Mouse (Mus musculus) CD4-positive, CD25-positive, alpha-beta regulatory T cell, adult 2 months (primary cell): ENCODE measurements around the gene Abca2.

Experiments used
- DNase-seq: peaks from one replicate; pipeline ENCODE4 v3.0.0-alpha.2; 2012; ENCODE audit warnings: low read depth, low spot score

Gene Abca2

DNA sequence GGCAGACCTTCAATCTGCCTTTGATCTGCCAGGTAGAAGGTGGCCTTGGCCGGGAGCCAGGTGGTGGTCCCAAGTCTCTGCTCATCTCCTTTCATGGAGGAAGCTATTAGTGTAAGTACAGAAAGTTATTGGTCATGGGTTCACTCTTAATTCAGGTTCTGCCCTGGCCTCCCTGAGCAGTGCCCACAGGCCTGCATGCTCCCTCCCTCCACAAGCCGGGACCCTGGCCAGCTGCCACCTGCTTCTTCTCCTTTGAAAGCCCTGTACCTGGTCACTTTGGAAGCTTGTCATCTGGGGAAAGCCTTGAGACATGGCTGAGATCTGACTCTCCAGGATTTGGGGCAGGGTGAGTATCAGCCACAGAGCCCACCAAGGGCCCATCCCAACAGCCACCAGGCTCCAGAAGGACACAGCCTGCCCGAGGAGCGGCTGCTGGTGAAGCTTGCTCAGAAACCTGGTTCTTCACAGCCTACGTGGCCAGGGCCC lies 65.0 kb downstream of the Abca2 start, which contains the start of gene Lcn12:
Gene Lcn12 (minus strand): TSS at position 436 of the 486 bp plus-strand sequence.
- no peak for DNase-seq

DNA sequence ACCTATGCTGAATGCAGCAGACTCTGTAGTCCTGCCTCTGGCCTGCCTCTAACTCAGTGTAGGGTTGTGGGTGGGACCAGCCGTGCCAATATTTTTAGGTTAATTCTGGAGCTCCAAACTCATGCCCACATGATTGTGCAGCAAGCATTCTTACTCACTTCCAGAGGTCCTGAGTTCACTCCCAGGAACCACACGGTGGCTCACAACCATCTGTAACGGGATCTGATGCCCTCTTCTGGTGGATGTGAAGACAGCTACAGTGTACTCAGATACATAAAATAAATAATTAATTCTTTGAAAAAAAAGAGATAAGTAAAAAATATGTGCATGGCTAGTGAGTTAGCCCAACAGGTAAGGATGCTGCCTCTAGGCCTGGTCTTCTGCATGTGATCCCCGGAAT lies 68.0 kb downstream of the Abca2 start:
- DNase-seq, result peak; percentile 70
